Mouse (Mus musculus) ES-E14 (cell line): ENCODE measurements around the gene Clip2.

Experiments used
- CHD2 ChIP-seq: IDR thresholded peaks from 2 replicates; pipeline ENCODE4 v1.6.1; 2014; ENCODE audit warnings: mild to moderate bottlenecking, low read depth, low read length, inconsistent platforms
- HCFC1 ChIP-seq: IDR thresholded peaks from 2 replicates; pipeline ENCODE4 v1.6.1; 2012; ENCODE audit warnings: low read length, inconsistent platforms, borderline replicate concordance; ENCODE audit not compliant: insufficient read depth
- MAFK ChIP-seq: IDR thresholded peaks from 2 replicates; pipeline ENCODE4 v1.6.1; 2014; ENCODE audit warnings: mild to moderate bottlenecking, low read depth, low read length, inconsistent platforms; ENCODE audit not compliant: insufficient read depth
- ZNF384 ChIP-seq: IDR thresholded peaks from 2 replicates; pipeline ENCODE4 v1.6.1; 2012; ENCODE audit warnings: low read depth, low read length, inconsistent platforms

DNA sequence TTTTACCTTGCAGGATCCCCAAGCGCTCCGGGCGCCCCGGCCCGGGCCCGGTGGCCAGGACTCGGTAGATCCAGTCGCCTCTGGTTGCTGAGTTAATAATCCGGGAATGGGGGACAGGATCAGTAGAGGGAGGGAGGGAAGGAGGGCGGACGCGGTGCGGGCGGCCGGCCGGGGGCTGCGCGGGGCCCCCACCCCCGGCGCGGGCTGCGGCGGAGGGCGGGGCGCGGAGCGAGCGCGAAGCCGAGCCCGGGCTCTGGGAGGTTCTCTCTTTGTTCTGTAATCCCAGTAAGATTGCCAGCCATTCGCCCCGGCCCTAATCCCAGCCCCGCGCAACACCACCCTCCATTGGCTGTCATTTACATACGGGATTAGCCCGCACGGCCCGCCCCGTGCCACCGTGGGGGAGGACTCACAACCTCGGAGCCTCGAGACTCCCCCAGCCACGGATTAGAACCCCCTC lies 95.7 kb downstream of the Clip2 start, which contains the start of gene Gtf2ird1:
- TF ChIP-seq HCFC1: no peak
- no peak for TF ChIP-seq ZNF384
- no peak for TF ChIP-seq MAFK
- no peak for TF ChIP-seq CHD2
